Mouse (Mus musculus) right cerebral cortex, postnatal 4 days (tissue): ENCODE data around the gene Cacna2d3.

Experiments
- DNase-seq: peaks from one replicate; pipeline ENCODE4 v3.0.0-alpha.2; 2022

Gene Cacna2d3

DNA sequence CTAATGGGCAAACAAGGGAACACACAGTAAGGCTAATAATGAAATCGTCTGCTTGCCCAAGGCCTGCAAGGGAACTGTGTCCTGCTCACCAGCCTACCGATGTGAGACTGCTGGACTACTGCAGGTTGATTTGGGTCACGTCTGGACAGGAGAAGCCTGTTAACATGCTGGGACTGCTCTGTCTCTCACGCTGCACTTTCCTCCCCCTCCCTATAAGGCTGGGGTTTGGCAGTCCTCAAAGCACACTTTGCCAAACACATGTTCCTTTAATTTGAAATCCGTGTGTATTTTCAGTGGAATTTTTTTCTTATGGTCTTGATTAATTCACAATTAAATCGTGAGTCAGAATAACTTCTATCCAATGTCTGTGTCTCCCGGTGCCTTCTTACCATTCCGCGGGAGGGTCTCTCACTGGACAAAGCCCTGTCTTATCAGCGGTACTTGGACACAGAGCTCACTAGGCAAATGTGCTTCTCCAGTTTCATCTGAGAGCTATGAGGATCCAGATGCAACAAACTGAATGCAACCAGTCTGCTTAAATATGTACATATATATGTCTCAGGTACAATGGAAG is 584.6 kb downstream of the Cacna2d3 start:
- no peak for DNase-seq

DNA sequence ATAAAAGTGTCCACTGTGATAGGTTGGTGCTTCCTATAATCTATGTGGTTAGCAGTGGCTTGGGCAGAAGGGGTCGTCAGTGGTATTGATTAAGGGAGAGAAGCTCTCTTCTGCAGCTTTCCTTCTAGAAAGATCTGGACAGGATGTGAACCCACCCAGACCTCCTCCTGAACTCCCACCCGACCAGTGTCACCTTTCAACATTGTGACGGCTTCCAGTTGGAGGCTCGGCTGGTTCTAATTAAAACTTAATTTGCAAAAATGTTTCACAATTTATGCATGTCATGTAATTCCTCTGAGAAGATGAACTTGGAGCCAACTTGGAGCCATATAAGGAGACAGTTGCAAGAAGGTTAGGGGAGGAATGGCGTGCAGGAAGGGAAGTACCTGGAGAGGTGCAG is 586.8 kb downstream of the Cacna2d3 start:
- no peak for DNase-seq

- no peak for DNase-seq
These were observed 591.2 kb downstream of the Cacna2d3 start for GRCm38 (mm10) chr14:29130511-29130910.

DNA sequence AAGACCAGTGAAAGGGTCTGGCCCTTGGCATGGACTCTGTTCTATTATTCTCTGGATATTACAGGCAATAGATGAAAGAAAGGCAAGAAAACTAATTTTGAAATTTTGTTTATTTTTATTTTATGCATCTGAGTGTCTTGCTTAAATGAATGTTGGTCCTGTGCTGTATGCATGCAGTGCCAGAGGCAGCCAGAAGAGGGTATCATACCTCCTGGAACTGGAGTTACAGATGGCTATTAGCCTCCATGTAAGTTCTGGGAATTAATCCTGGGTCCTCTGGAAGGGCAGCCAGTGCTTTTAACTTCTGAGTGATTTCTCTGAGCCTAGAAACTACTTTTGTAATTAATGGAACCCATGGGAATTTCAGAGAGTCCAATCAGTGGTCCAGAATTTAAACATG is 597.8 kb downstream of the Cacna2d3 start:
- no peak for DNase-seq

GRCm38 (mm10) chr14:29122749-29123148 is 598.9 kb downstream of the Cacna2d3 start:
- DNase-seq: no peak

GRCm38 (mm10) chr14:29113852-29114450 is 607.7 kb downstream of the Cacna2d3 start:
- no peak for DNase-seq

- DNase-seq: no peak
These were observed 610.0 kb downstream of the Cacna2d3 start for GRCm38 (mm10) chr14:29111666-29112065.

GRCm38 (mm10) chr14:29110351-29111091 is 611.1 kb downstream of the Cacna2d3 start:
- DNase-seq: no peak

DNA sequence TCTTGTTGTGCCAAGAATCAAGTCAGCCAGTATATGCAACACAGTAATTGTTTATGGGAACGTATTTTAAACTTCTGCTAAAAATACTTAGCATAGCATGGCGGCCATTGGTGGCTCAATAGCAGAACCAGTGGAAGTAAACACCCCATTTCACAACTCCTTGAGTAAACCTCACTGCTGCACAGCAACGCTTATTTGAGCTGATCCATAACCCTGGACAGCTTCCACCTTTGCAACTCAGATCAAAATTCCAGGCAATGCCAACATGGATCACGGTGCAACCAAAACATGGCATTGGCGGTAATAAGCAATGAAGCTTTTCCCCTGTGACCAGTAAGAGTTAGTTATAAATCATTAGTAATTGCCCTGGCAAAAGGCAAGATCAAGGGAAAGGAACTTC is 614.2 kb downstream of the Cacna2d3 start:
- DNase-seq: no peak

DNA sequence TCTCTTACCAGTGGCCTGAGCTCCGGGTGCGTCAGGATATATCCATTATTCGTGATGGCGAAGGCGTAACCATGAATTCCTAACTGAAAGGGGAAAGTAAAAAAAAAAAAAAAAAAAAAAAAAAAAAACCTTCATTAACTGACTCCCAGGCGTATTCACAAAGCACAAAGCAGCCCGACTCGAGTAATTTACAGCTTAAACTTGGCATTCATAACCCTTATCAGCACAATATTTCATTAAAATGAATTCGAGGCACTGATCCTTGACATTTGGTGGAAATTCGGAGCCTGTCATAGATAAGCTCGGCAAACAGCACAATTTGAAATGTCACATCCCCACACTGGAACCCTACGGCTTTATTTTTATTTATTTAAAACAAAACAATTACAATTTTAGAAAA is 623.9 kb downstream of the Cacna2d3 start:
- no peak for DNase-seq

DNA sequence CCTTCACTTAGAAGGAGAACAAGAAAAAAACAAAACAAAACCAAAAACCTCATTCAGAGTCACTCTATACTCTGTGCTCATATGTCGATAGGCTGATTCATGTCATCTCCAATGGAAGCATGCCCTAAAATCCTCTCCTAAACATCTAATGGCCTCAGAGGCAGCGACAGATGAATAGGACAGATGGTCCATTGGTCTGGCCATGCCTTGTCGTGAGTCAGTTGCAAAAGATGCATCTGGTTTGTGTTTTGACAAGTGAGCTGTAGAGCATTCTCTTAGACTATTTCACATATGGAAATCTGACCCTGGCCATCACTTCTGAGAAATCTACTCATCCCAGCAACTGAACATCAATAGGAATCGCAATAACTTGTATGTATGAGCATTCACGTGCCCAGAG is 626.2 kb downstream of the Cacna2d3 start:
- no peak for DNase-seq

DNA sequence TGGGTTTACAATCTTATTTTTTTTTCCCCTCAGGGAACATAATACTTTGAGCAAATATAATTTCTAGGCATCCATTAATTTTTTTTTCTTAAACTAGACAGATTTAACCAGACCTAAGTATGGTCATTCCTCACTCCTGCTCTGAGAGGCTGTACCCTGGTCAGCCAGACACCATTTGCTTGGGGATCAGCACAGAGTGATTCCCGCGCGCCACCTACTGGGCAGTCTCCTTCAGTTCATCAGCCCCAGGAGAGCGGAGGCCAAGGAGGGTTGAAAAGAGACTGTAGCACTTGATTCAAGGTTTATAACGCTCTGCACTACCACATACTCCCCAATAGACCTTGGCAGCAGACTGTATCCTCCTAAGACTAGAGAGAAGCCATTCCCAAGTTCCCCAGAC is 631.6 kb downstream of the Cacna2d3 start:
- peak; percentile 92 for DNase-seq

DNA sequence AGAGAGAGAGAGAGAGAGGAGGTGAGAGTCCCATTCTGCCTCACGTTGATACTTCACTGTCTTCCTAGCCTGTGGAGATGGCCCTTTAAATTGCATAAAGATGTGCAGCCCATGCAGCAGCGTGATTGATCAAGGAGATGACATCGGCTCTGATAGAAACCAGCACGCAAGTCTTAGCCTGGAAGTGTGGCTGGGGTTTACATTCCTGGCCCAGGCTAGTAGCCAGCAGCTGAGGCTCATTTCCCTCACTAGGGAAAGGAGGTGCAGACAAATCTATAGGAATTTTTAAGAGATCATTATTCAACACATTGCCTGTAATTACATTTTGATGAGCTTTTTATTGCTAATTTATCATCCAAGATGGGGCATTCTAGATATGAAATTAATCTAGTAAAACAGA is 635.1 kb downstream of the Cacna2d3 start:
- no peak for DNase-seq

- no peak for DNase-seq
These were observed 636.0 kb downstream of the Cacna2d3 start for GRCm38 (mm10) chr14:29085493-29086159.

DNA sequence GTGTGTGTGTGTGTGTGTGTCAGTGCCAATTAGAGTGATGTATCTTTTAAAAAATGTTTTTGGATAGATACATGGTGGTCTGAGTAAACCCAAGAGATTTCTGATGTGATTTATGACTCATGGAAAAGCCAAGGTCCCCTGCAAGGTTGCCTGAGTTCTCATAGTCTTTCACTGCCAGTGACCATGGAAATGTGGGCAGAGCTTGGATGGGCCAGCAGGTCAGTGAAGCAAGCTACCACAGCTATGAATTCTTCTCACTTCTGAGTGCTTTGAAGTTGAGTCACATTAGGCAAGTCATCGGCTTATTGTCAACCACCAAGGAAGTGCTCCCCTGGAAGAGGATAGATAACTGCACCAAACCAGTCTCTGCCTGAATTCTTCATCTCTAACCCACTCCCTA is 639.5 kb downstream of the Cacna2d3 start:
- DNase-seq: no peak

DNA sequence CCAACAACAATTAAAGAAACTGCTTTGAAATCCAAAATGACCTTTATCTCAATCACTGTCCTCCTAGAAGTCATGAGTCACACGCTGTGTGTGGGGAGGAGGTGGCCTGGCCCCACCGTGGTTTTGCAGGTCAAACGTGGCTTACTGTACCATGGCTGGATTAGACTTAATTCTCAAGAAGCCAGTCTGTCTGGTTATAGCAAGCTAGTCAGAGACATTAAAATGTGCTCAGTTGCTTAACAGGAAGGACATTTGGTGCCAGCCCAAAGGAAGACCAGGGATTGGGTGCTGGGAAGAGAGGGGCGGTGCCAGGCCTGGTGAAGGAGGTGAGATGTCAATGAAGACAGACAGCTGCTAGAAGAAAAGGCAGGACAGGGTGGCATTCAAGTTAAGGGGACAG is 641.0 kb downstream of the Cacna2d3 start:
- DNase-seq: no peak

DNA sequence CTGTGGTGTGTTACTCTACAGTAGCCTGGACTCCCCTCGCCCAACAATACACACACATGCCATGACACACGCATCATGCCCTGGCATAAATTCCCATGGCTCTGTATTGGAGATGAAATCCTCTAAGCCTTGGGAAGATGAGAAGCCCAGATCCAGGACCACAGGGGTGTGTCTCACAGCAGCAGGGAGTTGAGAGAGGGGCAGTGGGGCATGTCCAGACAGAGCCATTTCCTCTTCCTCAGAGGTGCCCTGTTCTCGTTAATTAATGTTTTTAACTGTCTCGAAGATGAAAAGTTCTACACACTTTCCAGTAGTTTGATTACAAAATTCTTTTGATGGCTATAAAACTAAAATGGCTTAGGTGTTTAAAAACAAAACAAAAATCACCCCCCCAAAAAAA is 641.4 kb downstream of the Cacna2d3 start:
- no peak for DNase-seq

GRCm38 (mm10) chr14:29077418-29077817 is 644.2 kb downstream of the Cacna2d3 start:
- no peak for DNase-seq

DNA sequence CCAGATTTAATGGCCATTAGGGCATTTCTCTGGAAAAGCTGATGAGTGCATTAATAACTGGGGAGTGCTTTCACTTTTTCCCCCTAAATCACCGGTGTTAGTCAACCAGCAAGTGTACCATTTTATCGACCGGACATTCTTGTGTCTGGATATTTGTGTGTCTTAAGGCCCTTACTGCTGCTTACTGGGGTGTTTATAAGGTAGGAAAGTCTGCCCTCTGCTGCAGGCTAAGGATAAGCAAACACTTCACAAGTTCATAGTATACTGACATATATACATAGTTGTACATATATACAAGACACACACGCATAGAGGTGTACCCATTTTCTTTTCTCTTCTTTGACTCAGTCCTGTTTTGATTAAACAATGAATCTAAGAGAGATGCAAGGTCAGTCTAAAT is 647.9 kb downstream of the Cacna2d3 start:
- no peak for DNase-seq

- no peak for DNase-seq
These were observed 659.0 kb downstream of the Cacna2d3 start for GRCm38 (mm10) chr14:29062676-29063075.

DNA sequence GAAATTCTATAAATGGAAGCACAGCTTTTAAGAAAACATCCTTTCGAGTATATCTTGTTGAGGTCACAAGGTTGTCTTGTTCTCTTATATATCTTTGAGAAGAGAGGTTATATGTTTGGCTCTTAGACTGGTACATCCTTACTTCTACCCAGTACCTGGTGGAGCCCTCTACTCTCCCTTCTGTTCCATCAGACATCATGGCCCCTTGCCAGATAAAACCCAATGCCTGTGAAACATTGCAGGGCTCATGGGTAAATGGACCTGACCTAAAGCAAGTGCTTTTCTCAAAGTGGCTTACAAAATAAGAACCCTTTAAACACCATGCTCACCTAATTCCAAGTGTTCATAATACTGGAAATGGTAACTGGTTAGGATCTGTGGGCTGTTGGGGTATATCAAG is 660.2 kb downstream of the Cacna2d3 start:
- no peak for DNase-seq

GRCm38 (mm10) chr14:29060679-29061078 is 661.0 kb downstream of the Cacna2d3 start:
- no peak for DNase-seq

- DNase-seq: no peak
These were observed 669.5 kb downstream of the Cacna2d3 start for GRCm38 (mm10) chr14:29051951-29052835.
